Mouse (Mus musculus): ENCODE data around the gene Dbt. TPM values are rescaled to one million over a fixed set of nuclear protein-coding genes. Genes with fewer than 3 reads are reported as not detected.
A peak's percentile ranks its signal among the peaks of the same experiment; 100 is the strongest.
"Not testable (repeated sequence)": the region's sequence is repeated elsewhere in the genome, so short reads cannot be mapped to it uniquely, and the experiment has no call there.

Dbt gene
- total RNA-seq, 2 experiments from 2014 or later: 19.4 to 31.0 TPM

GRCm38 (mm10) chr3:116536428-116537199 lies 23.7 kb downstream of the Dbt start:
- intact Hi-C loops (cut with DNase I): loop anchor here (10.0 kb wide), 1 partner anchor 308 kb away; no protein-coding TSS in a partner anchor
- no peak for DNase-seq

- no peak for DNase-seq
- intact Hi-C loops (cut with DNase I): loop anchor here (10.0 kb wide), 1 partner anchor 308 kb away; no protein-coding TSS in a partner anchor
These were observed 24.3 kb downstream of the Dbt start for GRCm38 (mm10) chr3:116537200-116537573.

GRCm38 (mm10) chr3:116542070-116542469 lies 29.2 kb downstream of the Dbt start:
- intact Hi-C loops (cut with DNase I): no loop called here
- DNase-seq: no peak

GRCm38 (mm10) chr3:116542532-116542931 lies 29.7 kb downstream of the Dbt start:
- no peak for DNase-seq
- intact Hi-C loops (cut with DNase I): no loop called here

GRCm38 (mm10) chr3:116547430-116547829 lies 34.6 kb downstream of the Dbt start:
- intact Hi-C loops (cut with DNase I): no loop called here
- DNase-seq: no peak

- no peak for DNase-seq
- intact Hi-C loops (cut with DNase I): no loop called here
These were observed 38.5 kb downstream of the Dbt start for GRCm38 (mm10) chr3:116551362-116551761.

- DNase-seq; intact Hi-C loops (cut with DNase I): not testable (repeated sequence)
These were observed 48.4 kb downstream of the Dbt start for GRCm38 (mm10) chr3:116561315-116561714.

- no peak for DNase-seq
- intact Hi-C loops (cut with DNase I): no loop called here
These were observed 49.7 kb downstream of the Dbt start, which contains the start of gene Lrrc39 for GRCm38 (mm10) chr3:116562408-116563094. Lrrc39 (plus strand) TSS chr3:116562973.

GRCm38 (mm10) chr3:116563095-116563492 lies 50.2 kb downstream of the Dbt start:
- intact Hi-C loops (cut with DNase I): no loop called here
- DNase-seq: no peak

GRCm38 (mm10) chr3:116570628-116571027 lies 57.8 kb downstream of the Dbt start:
- intact Hi-C loops (cut with DNase I): no loop called here

GRCm38 (mm10) chr3:116577286-116577685 lies 64.4 kb downstream of the Dbt start:
- no peak for DNase-seq
- intact Hi-C loops (cut with DNase I): no loop called here

More at GRCm38 (mm10) chr3:116570628-116571027, 57.8 kb downstream of the Dbt start:
- no peak for DNase-seq

GRCm38 (mm10) chr3:116582201-116582600 lies 69.3 kb downstream of the Dbt start:
- DNase-seq: no peak
- intact Hi-C loops (cut with DNase I): no loop called here

- no peak for DNase-seq
- intact Hi-C loops (cut with DNase I): loop anchor here (10.0 kb wide), 1 partner anchor 569 kb away; no protein-coding TSS in a partner anchor
These were observed 81.3 kb downstream of the Dbt start for GRCm38 (mm10) chr3:116594076-116594727.

- peak; percentile 98 to 99 for DNase-seq
- intact Hi-C loops (cut with DNase I): loop anchor here (5.0 to 10.0 kb wide), 2 partner anchors 242 to 570 kb away; no protein-coding TSS in a partner anchor
These were observed 82.1 kb downstream of the Dbt start, which contains the start of gene Sass6 for GRCm38 (mm10) chr3:116594728-116595602. Sass6 (plus strand) TSS chr3:116594982.

GRCm38 (mm10) chr3:116595603-116595991 lies 82.7 kb downstream of the Dbt start:
- intact Hi-C loops (cut with DNase I): loop anchor here (5.0 to 10.0 kb wide), 2 partner anchors 242 to 571 kb away; no protein-coding TSS in a partner anchor
- no peak for DNase-seq

Other genes starting within 250 kb of the Dbt start
- 10 to 100 TPM; 20.6 to 23.8 TPM for gene Cdc14a, start 89.0 kb upstream of the Dbt start, total RNA-seq (2021)
- 10 to 100 TPM; 19.3 to 21.8 TPM for gene Rtca, start 4.9 kb upstream of the Dbt start, total RNA-seq (2021)
- 10 to 100 TPM; 49.4 to 55.3 TPM for gene Lrrc39, start 49.9 kb downstream of the Dbt start, total RNA-seq (2021)
- 1 to 10 TPM; 2.2 to 2.4 TPM for gene Sass6, start 81.9 kb downstream of the Dbt start, total RNA-seq (2021)
- 1 to 10 TPM; 3.9 to 5.3 TPM for gene Trmt13, start 101.5 kb downstream of the Dbt start, total RNA-seq (2021)
- 10 to 100 TPM; 10.2 to 11.0 TPM for gene Mfsd14a, start 149.6 kb downstream of the Dbt start, total RNA-seq (2021)
- not detected for gene Gm43191, start 168.2 kb downstream of the Dbt start, total RNA-seq (2021)
- 1 to 10 TPM; 5.6 to 7.1 TPM for gene Slc35a3, start 199.8 kb downstream of the Dbt start, total RNA-seq (2021)